Mouse (Mus musculus): Measurements from ENCODE around the gene AA467197. TPM values are rescaled to one million over a fixed set of nuclear protein-coding genes. Genes with fewer than 3 reads are reported as not detected.
A peak's percentile ranks its signal among the peaks of the same experiment; 100 is the strongest.

The AA467197 gene
- polyA plus RNA-seq, 1 experiment from 2014 or later: 1.3 TPM

- ATAC-seq: no peak
- Histone ChIP-seq H3K4me1 (ENCODE audit: insufficient read depth, low read depth, low read length) (no peaks in the 10 kb centered on the region), H3K4me2 (replicated peaks; ENCODE audit: low read depth, low read length) (no peak overlapping the region), H3K9me3 (ENCODE audit: low read length) (no peaks in the 10 kb centered on the region), H3K36me3 (ENCODE audit: insufficient read depth, low read length) (no peaks in the 10 kb centered on the region), H3K9ac (replicated peaks; ENCODE audit: low read depth) (no peak overlapping the region), H3K27me3 (replicated peaks; ENCODE audit: insufficient read depth, low read length) (no peaks in the 10 kb centered on the region), H3K4me3 (ENCODE audit: low read depth, low read length) (no peak overlapping the region), H3K27ac (ENCODE audit: low read length) (no peak overlapping the region)
- TF ChIP-seq EP300 (IDR thresholded peaks at IDR 0.05): no peak
- TF ChIP-seq CTCF (IDR thresholded peaks at IDR 0.05): no peak
- 75% methylated on average over 2 of the region's 2 CpGs for WGBS
- no peak for DNase-seq (ENCODE audit: low spot score)
Measured at GRCm38 (mm10) chr2:122601354-122601753, 35.4 kb upstream of the AA467197 start.

- no peak overlapping the region for H3K27ac ChIP-seq (ENCODE audit: low read length)
- DNase-seq (ENCODE audit: low spot score) (no peak), ATAC-seq (no peak)
- peaks cover 2% of the 10 kb centered on the region; the same call in 1 of the 2 replicates for H3K27me3 ChIP-seq (replicated peaks; ENCODE audit: insufficient read depth, low read length)
- H3K9me3 ChIP-seq (ENCODE audit: low read length): no peaks in the 10 kb centered on the region
- H3K36me3 ChIP-seq (ENCODE audit: insufficient read depth, low read length): no peaks in the 10 kb centered on the region
- H3K9ac ChIP-seq (replicated peaks; ENCODE audit: low read depth): no peak overlapping the region
- no peak overlapping the region for H3K4me3 ChIP-seq (ENCODE audit: low read depth, low read length)
- no peak overlapping the region for H3K4me2 ChIP-seq (replicated peaks; ENCODE audit: low read depth, low read length)
- TF ChIP-seq CTCF (IDR thresholded peaks at IDR 0.05): no peak
- no peak for TF ChIP-seq EP300 (IDR thresholded peaks at IDR 0.05)
- peaks cover 3% of the 10 kb centered on the region; the same call in 1 of the 2 replicates for H3K4me1 ChIP-seq (ENCODE audit: insufficient read depth, low read depth, low read length)
- WGBS: 75% methylated on average over 5 of the region's 5 CpGs
Measured at GRCm38 (mm10) chr2:122605829-122606228, 31.0 kb upstream of the AA467197 start.

GRCm38 (mm10) chr2:122608820-122609219, 28.0 kb upstream of the AA467197 start:
- ATAC-seq (no peak), DNase-seq (ENCODE audit: low spot score) (no peak)
- H3K4me2 ChIP-seq (replicated peaks; ENCODE audit: low read depth, low read length): no peak overlapping the region
- no peaks in the 10 kb centered on the region for H3K9me3 ChIP-seq (ENCODE audit: low read length)
- H3K27ac ChIP-seq (ENCODE audit: low read length): no peak overlapping the region
- peaks cover 5% of the 10 kb centered on the region; the same call in 1 of the 2 replicates for H3K4me1 ChIP-seq (ENCODE audit: insufficient read depth, low read depth, low read length)
- TF ChIP-seq EP300 (IDR thresholded peaks at IDR 0.05) (no peak), CTCF (IDR thresholded peaks at IDR 0.05) (no peak)
- H3K27me3 ChIP-seq (replicated peaks; ENCODE audit: insufficient read depth, low read length): peaks cover 5% of the 10 kb centered on the region; the same call in 1 of the 2 replicates
- no peak overlapping the region for H3K4me3 ChIP-seq (ENCODE audit: low read depth, low read length)
- no peak overlapping the region for H3K9ac ChIP-seq (replicated peaks; ENCODE audit: low read depth)
- WGBS: 70% methylated on average over 9 of the region's 9 CpGs
- H3K36me3 ChIP-seq (ENCODE audit: insufficient read depth, low read length): no peaks in the 10 kb centered on the region

DNA sequence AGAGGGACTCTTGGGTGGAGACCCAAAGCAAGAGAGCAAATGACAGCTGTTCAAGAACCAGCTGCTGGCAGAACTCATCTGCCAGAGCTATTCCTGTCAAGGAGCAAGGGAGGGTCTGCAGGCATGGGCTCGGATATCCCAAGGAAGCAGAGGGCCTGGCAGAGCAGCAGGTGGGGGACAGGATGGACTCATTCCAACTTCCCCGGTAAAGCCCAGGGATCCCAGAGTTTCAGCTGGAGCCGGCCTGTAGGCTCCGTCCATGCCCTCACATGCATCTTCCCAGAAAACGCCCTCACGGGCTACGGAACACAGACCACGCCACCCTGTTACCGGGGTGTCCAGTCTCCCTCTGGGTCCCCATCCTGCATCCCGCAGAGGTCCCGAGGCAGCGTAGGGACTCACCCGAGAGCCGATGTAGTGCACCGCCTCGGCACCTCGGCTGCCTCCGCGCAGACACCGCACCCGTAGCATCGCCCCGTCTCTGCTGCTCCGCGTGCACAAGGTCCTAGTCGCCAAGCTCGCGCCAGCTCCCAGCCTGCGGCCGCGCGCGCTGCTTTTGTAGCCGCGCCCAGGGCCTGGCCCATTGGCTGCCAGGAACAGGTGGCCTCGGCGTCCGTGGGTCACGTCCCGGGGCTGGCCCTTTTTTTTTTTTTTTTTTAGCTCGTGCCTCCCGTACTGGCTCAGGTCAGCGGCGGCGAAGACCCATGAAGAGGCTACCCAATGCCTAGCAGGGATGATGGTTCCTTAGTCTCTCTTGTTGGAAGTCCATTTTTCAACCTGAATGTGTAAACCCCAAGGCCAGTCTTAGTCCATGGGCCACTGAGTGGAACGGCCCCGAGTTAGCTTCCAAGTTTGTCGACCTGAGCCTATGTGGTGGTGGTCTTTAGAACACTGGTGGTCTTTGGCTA, 25.8 kb upstream of the AA467197 start, which contains the start of gene Gatm:
Gatm (minus strand) TSS at position 558 of the 908 bp plus-strand sequence.
- Histone ChIP-seq H3K4me3 (ENCODE audit: low read depth, low read length) (peak within 1 kb of the TSS; percentile 35), H3K9ac (replicated peaks; ENCODE audit: low read depth) (0 out of 2 replicates have a peak within 1 kb of the TSS, but pooled peaks have one; percentile 8), H3K9me3 (ENCODE audit: low read length) (no peaks in the 10 kb centered on the region), H3K36me3 (ENCODE audit: insufficient read depth, low read length) (no peaks in the 10 kb centered on the region), H3K27ac (ENCODE audit: low read length) (no peak within 1 kb of the TSS), H3K4me2 (replicated peaks; ENCODE audit: low read depth, low read length) (peak within 1 kb of the TSS; percentile 73), H3K27me3 (replicated peaks; ENCODE audit: insufficient read depth, low read length) (peaks cover 5% of the 10 kb centered on the region; the same call in 1 of the 2 replicates), H3K4me1 (ENCODE audit: insufficient read depth, low read depth, low read length) (peaks cover 5% of the 10 kb centered on the region; the same call in 1 of the 2 replicates)
- ATAC-seq (peak; percentile 82), DNase-seq (ENCODE audit: low spot score) (peak; percentile 45)
- 5% methylated on average over 42 of the region's 48 CpGs for WGBS
- TF ChIP-seq EP300 (IDR thresholded peaks at IDR 0.05) (no peak), CTCF (IDR thresholded peaks at IDR 0.05) (no peak)

- Histone ChIP-seq H3K4me2 (replicated peaks; ENCODE audit: low read depth, low read length) (peak overlapping the region; percentile 73; the same call in 1 of the 2 replicates), H3K9me3 (ENCODE audit: low read length) (no peaks in the 10 kb centered on the region), H3K4me3 (ENCODE audit: low read depth, low read length) (no peak overlapping the region; the same call in 1 of the 2 replicates), H3K4me1 (ENCODE audit: insufficient read depth, low read depth, low read length) (peaks cover 5% of the 10 kb centered on the region; the same call in 1 of the 2 replicates), H3K36me3 (ENCODE audit: insufficient read depth, low read length) (no peaks in the 10 kb centered on the region), H3K27me3 (replicated peaks; ENCODE audit: insufficient read depth, low read length) (peaks cover 5% of the 10 kb centered on the region; the same call in 1 of the 2 replicates), H3K9ac (replicated peaks; ENCODE audit: low read depth) (no peak overlapping the region), H3K27ac (ENCODE audit: low read length) (no peak overlapping the region)
- TF ChIP-seq EP300 (IDR thresholded peaks at IDR 0.05): no peak
- TF ChIP-seq CTCF (IDR thresholded peaks at IDR 0.05): no peak
- WGBS: 73% methylated on average over 4 of the region's 4 CpGs
- DNase-seq (ENCODE audit: low spot score) (no peak), ATAC-seq (no peak)
Measured at GRCm38 (mm10) chr2:122611654-122611973, 25.2 kb upstream of the AA467197 start.

DNA sequence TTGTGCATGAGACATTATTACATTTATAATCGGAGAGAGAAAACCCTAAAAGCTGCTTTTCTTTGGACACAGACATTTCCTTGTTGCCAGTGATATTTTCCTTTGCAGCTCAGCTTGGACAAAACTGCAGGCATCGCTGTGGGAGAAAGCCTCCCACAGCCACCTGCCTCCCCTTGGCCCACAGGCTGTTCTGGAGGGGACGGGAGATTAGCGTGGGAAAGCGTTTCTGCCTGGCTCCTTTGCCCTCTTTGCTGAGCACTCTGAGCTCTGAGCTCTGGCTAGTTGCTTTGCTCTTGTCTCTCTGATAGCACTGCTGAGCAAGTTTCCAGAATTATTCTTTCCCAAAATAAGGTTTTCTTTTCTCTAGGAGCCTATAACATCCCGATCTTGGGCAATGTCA, 20.5 kb upstream of the AA467197 start:
- no peak overlapping the region for H3K4me2 ChIP-seq (replicated peaks; ENCODE audit: low read depth, low read length)
- H3K9me3 ChIP-seq (ENCODE audit: low read length): no peaks in the 10 kb centered on the region
- no peaks in the 10 kb centered on the region for H3K27me3 ChIP-seq (replicated peaks; ENCODE audit: insufficient read depth, low read length)
- TF ChIP-seq EP300 (IDR thresholded peaks at IDR 0.05) (no peak), CTCF (IDR thresholded peaks at IDR 0.05) (no peak)
- WGBS: 70% methylated on average over 6 of the region's 6 CpGs
- H3K9ac ChIP-seq (replicated peaks; ENCODE audit: low read depth): no peak overlapping the region
- no peaks in the 10 kb centered on the region for H3K4me1 ChIP-seq (ENCODE audit: insufficient read depth, low read depth, low read length)
- DNase-seq (ENCODE audit: low spot score) (no peak), ATAC-seq (no peak)
- no peak overlapping the region for H3K4me3 ChIP-seq (ENCODE audit: low read depth, low read length)
- no peaks in the 10 kb centered on the region for H3K36me3 ChIP-seq (ENCODE audit: insufficient read depth, low read length)
- no peak overlapping the region for H3K27ac ChIP-seq (ENCODE audit: low read length)

Measured in lung, postnatal 0 days (tissue).